Mouse (Mus musculus): ENCODE measurements around the gene Mtmr12. TPM values are rescaled to one million over a fixed set of nuclear protein-coding genes. Genes with fewer than 3 reads are reported as not detected.
A peak's percentile ranks its signal among the peaks of the same experiment; 100 is the strongest.

Gene Mtmr12
- polyA plus RNA-seq, 1 experiment from 2014 or later = 8.1 TPM

DNA sequence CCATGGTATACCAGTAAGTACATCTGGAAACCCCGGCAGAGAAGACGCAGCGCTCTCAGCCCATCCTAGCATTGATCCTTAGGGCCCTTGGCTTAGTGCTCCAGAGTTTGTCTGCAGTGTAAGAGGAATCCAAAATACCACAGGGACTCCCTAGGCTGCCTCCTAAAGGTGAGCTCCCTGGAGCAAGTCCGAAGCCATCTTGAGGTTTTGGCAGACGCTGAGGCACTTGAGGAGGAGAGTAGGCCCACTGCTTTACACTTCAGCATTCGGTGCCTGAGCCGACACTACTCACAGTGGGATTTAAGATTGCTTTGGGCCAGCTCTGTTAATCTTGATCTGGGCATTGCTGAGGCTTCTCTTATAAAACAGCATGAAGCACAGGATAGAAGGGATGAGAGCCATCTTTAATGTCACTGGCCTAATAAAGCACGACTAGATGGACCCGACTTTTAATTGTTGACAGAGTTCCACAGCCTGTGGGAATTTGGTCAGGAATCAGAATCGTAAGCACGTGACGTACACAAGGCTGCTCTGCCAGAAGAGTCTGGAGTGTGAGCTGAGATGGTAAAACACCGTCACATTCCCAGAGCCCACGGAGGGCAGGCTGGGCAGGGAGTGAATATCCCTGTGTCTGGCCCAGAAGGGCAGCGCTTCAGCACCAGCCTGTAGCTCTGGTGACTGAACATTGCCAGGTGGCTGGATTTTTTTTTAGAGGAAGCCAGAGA lies 46.8 kb downstream of the Mtmr12 start:
- Histone ChIP-seq H3K4me2 (ENCODE audit: low read length) (no peak overlapping the region), H3K27ac (ENCODE audit: low read length) (no peak overlapping the region), H3K27me3 (ENCODE audit: control insufficient read depth, insufficient read depth, low read depth, low read length) (no peaks in the 10 kb centered on the region), H3K9me3 (replicated peaks; ENCODE audit: control insufficient read depth, low read length, poor library complexity, severe bottlenecking) (no peaks in the 10 kb centered on the region), H3K9ac (ENCODE audit: low read depth, low read length) (no peak overlapping the region), H3K36me3 (ENCODE audit: control insufficient read depth, insufficient read depth, low read length) (peaks cover 11% of the 10 kb centered on the region), H3K4me1 (ENCODE audit: control insufficient read depth, insufficient read depth, low read length) (no peaks in the 10 kb centered on the region; the same call in 1 of the 2 replicates), H3K4me3 (ENCODE audit: low read depth, low read length) (no peak overlapping the region)
- no peak for ATAC-seq
- 92% methylated on average over 15 of the region's 15 CpGs for WGBS

DNA sequence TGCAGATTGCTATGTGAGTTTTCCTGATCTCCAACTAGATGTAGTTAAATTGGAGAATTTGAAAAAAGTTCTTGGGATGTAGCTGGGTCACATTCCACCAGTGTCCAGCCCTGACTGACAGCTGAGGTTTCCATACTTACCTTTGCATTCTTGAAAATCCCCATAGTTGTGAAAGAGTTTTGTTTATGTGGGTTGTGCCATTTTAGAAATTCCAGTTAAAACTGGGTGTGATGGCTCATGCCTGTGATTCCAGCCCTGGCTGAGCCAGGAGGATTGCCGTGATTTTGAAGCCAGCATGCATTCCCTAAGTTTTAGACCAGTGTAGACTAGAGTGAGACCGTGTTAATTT lies 47.3 kb downstream of the Mtmr12 start:
- Histone ChIP-seq H3K9ac (ENCODE audit: low read depth, low read length) (no peak overlapping the region), H3K4me2 (ENCODE audit: low read length) (no peak overlapping the region), H3K36me3 (ENCODE audit: control insufficient read depth, insufficient read depth, low read length) (peaks cover 13% of the 10 kb centered on the region), H3K27me3 (ENCODE audit: control insufficient read depth, insufficient read depth, low read depth, low read length) (no peaks in the 10 kb centered on the region), H3K9me3 (replicated peaks; ENCODE audit: control insufficient read depth, low read length, poor library complexity, severe bottlenecking) (no peaks in the 10 kb centered on the region), H3K27ac (ENCODE audit: low read length) (no peak overlapping the region), H3K4me1 (ENCODE audit: control insufficient read depth, insufficient read depth, low read length) (no peaks in the 10 kb centered on the region; the same call in 1 of the 2 replicates), H3K4me3 (ENCODE audit: low read depth, low read length) (no peak overlapping the region)
- no peak for ATAC-seq
- WGBS = 94% methylated on average over 2 of the region's 2 CpGs

DNA sequence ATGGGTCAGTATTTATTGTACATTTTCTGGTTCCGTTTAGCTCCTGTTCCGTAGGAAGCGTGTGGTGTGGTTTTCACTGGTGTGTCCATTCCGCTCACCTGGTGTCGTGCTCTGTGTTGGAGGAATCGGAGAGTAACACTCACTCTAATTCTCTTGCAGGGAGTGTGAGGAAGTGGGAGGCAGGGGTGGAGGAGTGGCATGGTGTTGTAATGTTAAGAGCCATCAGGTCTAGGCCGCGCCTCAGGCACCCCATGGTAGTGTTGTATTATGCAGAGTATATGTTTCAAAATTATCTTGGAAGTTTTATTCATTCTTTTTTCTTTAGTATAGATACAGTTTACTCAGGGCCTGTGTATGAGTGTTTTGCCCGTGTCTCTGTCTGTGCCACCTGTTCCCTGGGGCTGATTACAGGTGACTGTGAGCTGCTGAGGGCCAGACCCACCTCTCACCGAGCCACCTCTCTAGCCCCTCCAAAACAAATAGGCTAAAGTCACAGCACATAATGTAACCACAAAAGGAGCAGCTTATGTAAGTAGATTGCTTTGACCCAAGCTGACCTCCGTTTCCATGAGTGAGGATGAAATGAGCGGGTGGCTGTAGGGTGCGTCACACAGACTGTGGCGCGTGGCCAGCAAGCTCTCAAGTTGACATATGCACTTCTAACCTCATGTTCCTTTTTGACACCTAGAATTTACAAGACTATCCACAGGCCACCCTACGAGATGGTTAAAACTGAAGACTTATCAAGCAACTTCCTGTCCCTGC lies 53.1 kb downstream of the Mtmr12 start:
- Histone ChIP-seq H3K36me3 (ENCODE audit: control insufficient read depth, insufficient read depth, low read length) (peaks cover 20% of the 10 kb centered on the region), H3K4me2 (ENCODE audit: low read length) (no peak overlapping the region), H3K9me3 (replicated peaks; ENCODE audit: control insufficient read depth, low read length, poor library complexity, severe bottlenecking) (no peaks in the 10 kb centered on the region), H3K9ac (ENCODE audit: low read depth, low read length) (no peak overlapping the region), H3K4me3 (ENCODE audit: low read depth, low read length) (no peak overlapping the region), H3K4me1 (ENCODE audit: control insufficient read depth, insufficient read depth, low read length) (no peaks in the 10 kb centered on the region), H3K27me3 (ENCODE audit: control insufficient read depth, insufficient read depth, low read depth, low read length) (no peaks in the 10 kb centered on the region), H3K27ac (ENCODE audit: low read length) (no peak overlapping the region)
- ATAC-seq = no peak
- 91% methylated on average over 16 of the region's 16 CpGs for WGBS

DNA sequence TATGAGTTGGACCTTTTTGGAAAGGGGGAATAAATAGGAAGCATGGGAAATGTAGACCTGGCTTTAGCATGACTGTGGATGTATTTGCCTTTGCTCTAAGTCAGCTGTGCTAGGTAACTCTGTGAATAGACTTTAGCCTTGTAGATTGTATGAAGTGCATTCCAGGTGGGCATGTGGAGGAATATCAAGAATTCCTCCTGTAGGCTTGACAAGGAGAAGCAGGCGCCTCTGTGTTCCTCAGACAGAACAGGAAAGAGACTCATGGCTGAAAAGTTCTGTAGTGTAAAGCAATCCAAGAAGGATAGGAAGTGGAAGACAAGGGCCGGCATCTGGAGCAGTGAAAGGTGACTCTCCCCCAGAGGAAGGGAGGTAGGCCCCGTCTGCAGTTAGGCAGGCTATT lies 58.2 kb downstream of the Mtmr12 start:
- ATAC-seq = no peak
- Histone ChIP-seq H3K4me1 (ENCODE audit: control insufficient read depth, insufficient read depth, low read length) (no peaks in the 10 kb centered on the region), H3K4me3 (ENCODE audit: low read depth, low read length) (no peak overlapping the region), H3K4me2 (ENCODE audit: low read length) (no peak overlapping the region), H3K9ac (ENCODE audit: low read depth, low read length) (no peak overlapping the region), H3K27me3 (ENCODE audit: control insufficient read depth, insufficient read depth, low read depth, low read length) (no peaks in the 10 kb centered on the region), H3K27ac (ENCODE audit: low read length) (no peak overlapping the region), H3K36me3 (ENCODE audit: control insufficient read depth, insufficient read depth, low read length) (peaks cover 46% of the 10 kb centered on the region), H3K9me3 (replicated peaks; ENCODE audit: control insufficient read depth, low read length, poor library complexity, severe bottlenecking) (no peaks in the 10 kb centered on the region)
- WGBS = 95% methylated on average over 3 of the region's 3 CpGs

DNA sequence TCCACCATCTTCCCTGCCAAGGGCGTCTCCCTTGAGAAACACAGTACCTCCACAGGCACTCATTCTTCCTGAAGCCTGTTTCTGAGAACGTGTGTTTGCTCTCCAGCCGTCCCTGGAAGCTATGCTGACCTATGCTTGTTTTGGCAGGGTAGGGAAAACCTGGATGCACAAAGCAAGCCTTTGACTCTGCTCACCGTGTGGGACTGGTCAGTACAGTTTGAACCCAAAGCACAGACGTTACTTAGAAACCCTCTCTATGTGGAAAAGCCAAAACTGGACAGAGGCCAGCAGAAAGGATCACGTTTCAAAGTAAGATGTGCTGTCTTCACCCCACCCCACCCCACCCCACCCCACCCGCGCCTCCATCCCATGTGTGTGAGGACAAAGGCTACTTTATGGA lies 61.6 kb downstream of the Mtmr12 start:
- no peak for ATAC-seq
- H3K4me1 ChIP-seq (ENCODE audit: control insufficient read depth, insufficient read depth, low read length) = no peaks in the 10 kb centered on the region
- 84% methylated on average over 8 of the region's 8 CpGs for WGBS
- H3K4me3 ChIP-seq (ENCODE audit: low read depth, low read length) = no peak overlapping the region
- H3K27ac ChIP-seq (ENCODE audit: low read length) = no peak overlapping the region
- H3K4me2 ChIP-seq (ENCODE audit: low read length) = no peak overlapping the region
- H3K9ac ChIP-seq (ENCODE audit: low read depth, low read length) = no peak overlapping the region
- peaks cover 47% of the 10 kb centered on the region for H3K36me3 ChIP-seq (ENCODE audit: control insufficient read depth, insufficient read depth, low read length)
- H3K9me3 ChIP-seq (replicated peaks; ENCODE audit: control insufficient read depth, low read length, poor library complexity, severe bottlenecking) = no peaks in the 10 kb centered on the region
- H3K27me3 ChIP-seq (ENCODE audit: control insufficient read depth, insufficient read depth, low read depth, low read length) = no peaks in the 10 kb centered on the region

DNA sequence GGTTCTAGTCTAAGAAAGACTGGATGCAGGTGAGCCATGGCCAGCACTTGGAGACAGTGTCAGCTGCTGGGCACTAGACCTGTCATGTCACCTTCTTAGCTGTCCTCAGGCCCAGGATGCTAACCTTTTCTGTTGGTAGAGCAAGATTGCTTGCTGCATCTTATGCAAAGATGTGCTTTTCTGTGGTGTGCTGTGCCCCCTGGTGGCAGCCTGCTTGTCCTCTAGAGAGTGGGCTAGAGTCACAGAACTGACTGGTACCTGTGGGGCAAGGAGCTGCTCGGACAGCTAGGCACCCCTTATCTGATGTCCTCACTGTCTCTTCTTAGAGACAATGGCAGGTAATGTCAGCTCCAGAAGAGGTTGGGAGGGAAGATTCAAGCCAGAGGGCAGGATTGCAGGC lies 63.2 kb downstream of the Mtmr12 start:
- 42% methylated on average over 1 of the region's 1 CpGs for WGBS
- Histone ChIP-seq H3K9ac (ENCODE audit: low read depth, low read length) (no peak overlapping the region), H3K27me3 (ENCODE audit: control insufficient read depth, insufficient read depth, low read depth, low read length) (no peaks in the 10 kb centered on the region), H3K9me3 (replicated peaks; ENCODE audit: control insufficient read depth, low read length, poor library complexity, severe bottlenecking) (no peaks in the 10 kb centered on the region), H3K4me3 (ENCODE audit: low read depth, low read length) (no peak overlapping the region), H3K4me1 (ENCODE audit: control insufficient read depth, insufficient read depth, low read length) (no peaks in the 10 kb centered on the region), H3K4me2 (ENCODE audit: low read length) (no peak overlapping the region), H3K27ac (ENCODE audit: low read length) (no peak overlapping the region), H3K36me3 (ENCODE audit: control insufficient read depth, insufficient read depth, low read length) (peaks cover 39% of the 10 kb centered on the region)
- ATAC-seq = peak; percentile 79

DNA sequence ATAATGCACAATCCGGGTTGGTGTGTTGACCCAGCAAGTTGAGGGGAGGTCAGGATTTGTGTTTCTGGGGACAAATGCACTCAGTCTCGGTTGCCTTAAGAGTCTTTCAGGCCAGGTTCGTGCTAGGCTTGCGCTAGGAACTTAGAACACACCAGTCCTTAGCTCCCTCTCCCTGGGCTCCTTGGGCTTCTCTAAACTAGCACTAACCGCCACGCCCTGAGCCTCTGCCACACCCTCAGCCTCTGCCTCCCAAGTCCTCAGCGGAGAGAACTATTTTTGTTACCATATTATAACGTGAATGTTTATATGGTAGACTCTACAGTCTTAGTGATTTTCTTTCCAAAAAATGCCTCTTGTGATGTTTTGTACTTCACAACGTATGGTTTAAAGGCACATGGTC lies 66.5 kb downstream of the Mtmr12 start:
- Histone ChIP-seq H3K27me3 (ENCODE audit: control insufficient read depth, insufficient read depth, low read depth, low read length) (no peaks in the 10 kb centered on the region), H3K4me3 (ENCODE audit: low read depth, low read length) (no peak overlapping the region), H3K4me2 (ENCODE audit: low read length) (no peak overlapping the region), H3K9me3 (replicated peaks; ENCODE audit: control insufficient read depth, low read length, poor library complexity, severe bottlenecking) (no peaks in the 10 kb centered on the region), H3K36me3 (ENCODE audit: control insufficient read depth, insufficient read depth, low read length) (peaks cover 9% of the 10 kb centered on the region), H3K4me1 (ENCODE audit: control insufficient read depth, insufficient read depth, low read length) (no peaks in the 10 kb centered on the region), H3K27ac (ENCODE audit: low read length) (no peak overlapping the region), H3K9ac (ENCODE audit: low read depth, low read length) (no peak overlapping the region)
- 91% methylated on average over 9 of the region's 9 CpGs for WGBS
- ATAC-seq = no peak

DNA sequence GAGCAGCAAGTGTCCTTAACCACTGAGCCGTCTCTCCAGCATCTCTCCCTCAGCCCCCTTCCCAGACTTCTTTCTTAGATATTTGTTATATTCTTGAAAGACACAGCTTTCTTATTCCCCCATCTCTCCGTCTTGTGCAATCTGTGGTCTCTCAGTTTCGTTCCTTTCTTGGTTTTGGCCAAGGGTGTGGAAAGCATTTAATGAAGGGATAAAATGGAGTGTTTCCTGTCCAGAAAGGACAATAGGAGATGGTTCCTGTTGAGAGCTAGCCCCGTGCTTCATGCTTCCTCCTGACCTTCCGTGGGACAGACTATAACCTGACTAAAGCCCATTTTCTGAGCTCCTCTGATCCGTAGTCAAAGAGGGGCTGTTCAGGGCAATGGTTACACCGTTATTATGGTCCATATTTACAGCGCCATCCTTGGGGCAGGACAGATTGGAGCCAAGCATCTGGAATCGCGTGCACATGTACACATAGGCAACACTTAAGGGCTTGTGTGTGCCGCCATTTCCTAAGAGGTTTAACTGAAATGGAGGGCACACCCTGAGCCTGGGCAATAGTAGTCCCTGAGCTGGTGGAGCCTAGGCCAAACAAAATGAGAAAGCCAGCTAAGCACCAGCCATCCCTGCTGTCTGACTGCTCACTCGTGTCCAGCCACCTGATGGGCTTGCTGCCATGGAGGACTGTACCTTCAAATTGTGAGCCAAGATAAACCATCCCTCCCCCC lies 68.7 kb downstream of the Mtmr12 start:
- 83% methylated on average over 12 of the region's 12 CpGs for WGBS
- Histone ChIP-seq H3K4me1 (ENCODE audit: control insufficient read depth, insufficient read depth, low read length) (no peaks in the 10 kb centered on the region), H3K9ac (ENCODE audit: low read depth, low read length) (no peak overlapping the region), H3K9me3 (replicated peaks; ENCODE audit: control insufficient read depth, low read length, poor library complexity, severe bottlenecking) (no peaks in the 10 kb centered on the region), H3K4me2 (ENCODE audit: low read length) (no peak overlapping the region), H3K27ac (ENCODE audit: low read length) (no peak overlapping the region), H3K27me3 (ENCODE audit: control insufficient read depth, insufficient read depth, low read depth, low read length) (no peaks in the 10 kb centered on the region), H3K4me3 (ENCODE audit: low read depth, low read length) (no peak overlapping the region), H3K36me3 (ENCODE audit: control insufficient read depth, insufficient read depth, low read length) (peaks cover 8% of the 10 kb centered on the region)
- no peak for ATAC-seq

Data from midbrain, embryonic 16.5 days (tissue).